Mouse (Mus musculus): ENCODE results near the gene Ap1s3.
A peak's percentile ranks its signal among the peaks of the same experiment; 100 is the strongest.
"Not testable (repeated sequence)": the region's sequence is repeated elsewhere in the genome, so short reads cannot be mapped to it uniquely, and the experiment has no call there.

Gene Ap1s3

DNA sequence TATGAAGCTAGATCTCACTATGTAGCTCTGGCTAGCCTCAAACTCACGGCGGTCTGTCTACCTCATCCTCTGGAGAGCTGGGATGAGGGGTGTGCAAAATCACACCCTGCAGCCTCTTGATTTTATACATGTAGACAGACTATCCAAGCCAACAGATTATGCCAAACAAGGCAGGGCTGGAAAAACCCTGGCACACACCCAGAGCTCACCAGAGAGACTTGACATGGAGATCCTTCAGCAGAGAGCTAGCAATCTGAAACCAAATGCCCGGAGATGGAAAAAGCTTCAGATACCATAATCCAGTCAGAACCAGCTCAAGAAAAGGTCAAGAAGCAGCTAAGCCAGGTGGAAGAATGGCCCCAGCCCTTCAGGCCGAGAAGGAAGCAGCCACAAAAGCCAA lies 6.9 kb downstream of the Ap1s3 start:
- ATAC-seq (ENCODE audit: low TSS enrichment), result no peak

DNA sequence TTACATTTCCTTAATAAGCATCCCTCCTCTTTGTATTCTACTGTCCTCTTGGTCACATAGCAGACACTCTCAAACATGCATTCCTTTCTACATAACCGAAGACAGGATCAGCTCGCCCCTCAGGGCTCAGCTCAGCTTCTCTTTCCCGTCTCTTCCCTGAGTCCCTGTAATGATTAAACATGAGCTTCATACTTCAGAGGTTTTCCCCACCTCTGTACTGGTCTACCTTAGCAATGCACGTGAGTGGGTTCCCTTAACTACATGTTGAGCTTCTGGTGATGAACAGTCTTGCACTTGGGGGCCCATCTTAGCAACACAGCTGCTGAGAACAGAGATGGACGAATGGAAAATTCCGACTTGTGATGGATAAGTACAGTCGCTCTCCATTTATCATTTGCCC lies 12.2 kb downstream of the Ap1s3 start:
- no peak for ATAC-seq (ENCODE audit: low TSS enrichment)

DNA sequence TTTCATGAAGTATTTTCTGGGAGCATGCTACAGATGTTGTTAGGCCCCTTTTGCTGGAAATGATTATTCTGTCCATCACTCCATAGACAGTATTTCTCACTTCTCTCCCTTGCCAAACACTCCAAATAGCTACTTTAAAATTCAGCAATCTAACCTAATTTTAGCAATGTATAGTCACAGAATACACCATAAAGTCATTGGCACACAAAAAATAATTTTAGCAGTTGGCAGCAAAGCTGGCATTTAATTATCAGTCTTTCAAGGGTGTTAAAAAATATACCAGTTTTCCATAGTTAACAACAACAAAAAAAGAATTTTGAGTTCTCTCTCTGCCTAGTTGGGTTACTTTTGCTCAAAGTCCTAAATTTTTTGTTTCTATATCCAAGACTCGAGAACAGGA lies 14.4 kb downstream of the Ap1s3 start:
- peak; percentile 93 for ATAC-seq (ENCODE audit: low TSS enrichment)

DNA sequence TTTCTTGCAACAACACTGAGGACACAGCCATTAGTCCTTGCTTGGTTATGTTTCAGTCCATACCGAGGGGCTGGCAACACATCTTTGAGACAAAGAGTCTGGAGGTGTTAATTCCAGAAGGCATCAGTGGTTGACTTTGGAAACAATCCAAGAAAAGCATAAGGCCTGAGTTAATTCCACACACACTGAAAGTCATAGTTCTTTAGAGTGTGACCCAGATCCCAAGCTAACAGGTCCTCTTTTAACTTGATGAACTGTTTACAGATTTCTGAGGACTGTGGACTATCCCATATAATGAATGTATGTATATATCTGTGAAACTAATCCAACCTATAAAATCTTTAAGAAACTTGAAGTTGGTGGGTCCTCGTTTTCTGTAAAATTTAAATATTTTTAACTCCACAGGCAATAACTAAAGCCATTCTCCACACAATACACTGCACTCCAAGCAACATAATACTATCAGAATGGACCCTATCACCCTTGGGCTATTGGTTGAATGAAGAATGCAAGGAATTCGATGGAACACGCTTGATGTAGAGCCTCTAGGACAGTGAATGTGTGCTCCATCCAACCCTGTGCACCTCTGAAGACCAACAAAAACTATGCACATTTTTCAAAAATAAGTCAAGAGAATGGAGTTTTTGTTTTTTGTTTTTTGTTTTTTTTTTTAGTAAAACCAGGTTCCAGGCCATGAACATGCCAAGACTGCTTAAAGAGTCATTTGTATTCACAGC lies 15.8 kb downstream of the Ap1s3 start:
- ATAC-seq (ENCODE audit: low TSS enrichment), result no peak

DNA sequence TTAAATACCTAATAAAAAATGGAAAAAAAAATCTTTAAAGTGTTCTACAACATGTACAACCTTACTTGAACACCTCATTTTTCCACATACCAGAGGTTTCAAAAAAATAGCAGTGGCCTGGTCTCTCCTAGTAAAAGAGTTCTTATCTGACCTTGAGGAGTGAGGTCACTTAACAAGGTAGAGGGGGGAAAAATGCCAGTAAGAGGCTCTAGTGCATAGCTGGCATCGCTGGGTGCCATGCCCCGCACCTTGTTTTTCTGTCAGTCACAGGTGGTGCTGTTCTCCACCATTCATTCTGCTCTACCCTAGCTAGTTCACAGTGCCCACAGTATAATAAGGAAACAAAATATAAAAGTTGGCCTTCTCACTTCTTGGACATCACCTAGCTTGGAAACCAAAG lies 16.8 kb downstream of the Ap1s3 start:
- no peak for ATAC-seq (ENCODE audit: low TSS enrichment)

DNA sequence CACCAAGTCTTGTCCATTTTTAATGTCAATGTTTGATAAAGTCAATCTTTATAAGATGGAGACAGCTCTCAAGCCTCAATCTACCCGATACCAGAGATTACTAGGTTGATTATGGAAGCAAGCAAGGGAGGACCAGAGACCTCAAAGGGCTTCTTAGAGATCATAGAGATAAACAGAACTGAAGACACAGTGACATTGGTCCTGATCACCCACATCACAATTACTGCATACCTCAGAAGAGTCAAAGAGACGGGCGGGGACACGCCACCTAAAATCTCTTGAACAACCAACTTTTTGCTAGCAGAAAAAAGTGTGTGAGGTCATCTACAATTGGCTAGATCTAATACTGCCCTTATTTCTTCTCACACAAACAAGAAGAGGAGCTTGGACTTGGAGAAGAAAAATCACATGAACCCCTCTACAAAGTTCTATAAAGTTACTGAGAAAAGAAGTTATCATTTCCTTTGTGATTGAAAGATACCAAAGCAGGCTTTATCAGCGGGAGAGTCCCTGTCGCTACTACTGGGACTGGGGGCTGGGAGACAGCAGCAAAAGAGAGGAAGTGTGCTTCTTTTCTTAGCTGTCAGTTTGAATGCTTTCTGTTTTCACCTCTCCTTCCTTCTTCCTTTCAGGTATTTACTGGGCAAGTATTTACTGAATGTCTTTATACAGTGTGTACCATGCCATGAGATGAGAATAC lies 28.2 kb downstream of the Ap1s3 start:
- ATAC-seq (ENCODE audit: low TSS enrichment), result no peak

DNA sequence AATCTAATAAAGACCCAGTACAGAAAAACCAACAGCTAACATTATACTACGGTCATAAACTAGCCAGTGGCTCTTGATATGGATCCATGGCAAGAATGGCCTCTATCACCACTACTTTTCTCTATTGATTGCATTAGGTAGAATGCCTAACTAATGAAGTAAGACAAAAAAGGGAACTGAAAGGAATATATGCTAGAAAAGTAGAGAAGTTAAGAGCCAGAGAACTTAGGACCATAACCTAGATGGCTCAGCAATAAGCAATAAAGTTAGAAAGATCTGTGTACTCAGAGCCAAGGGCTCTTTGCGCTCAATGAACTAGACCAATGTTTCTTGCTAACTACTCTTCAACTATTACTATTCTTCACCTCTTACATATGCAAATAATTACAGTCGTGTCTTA lies 29.1 kb downstream of the Ap1s3 start:
- ATAC-seq (ENCODE audit: low TSS enrichment), result no peak

DNA sequence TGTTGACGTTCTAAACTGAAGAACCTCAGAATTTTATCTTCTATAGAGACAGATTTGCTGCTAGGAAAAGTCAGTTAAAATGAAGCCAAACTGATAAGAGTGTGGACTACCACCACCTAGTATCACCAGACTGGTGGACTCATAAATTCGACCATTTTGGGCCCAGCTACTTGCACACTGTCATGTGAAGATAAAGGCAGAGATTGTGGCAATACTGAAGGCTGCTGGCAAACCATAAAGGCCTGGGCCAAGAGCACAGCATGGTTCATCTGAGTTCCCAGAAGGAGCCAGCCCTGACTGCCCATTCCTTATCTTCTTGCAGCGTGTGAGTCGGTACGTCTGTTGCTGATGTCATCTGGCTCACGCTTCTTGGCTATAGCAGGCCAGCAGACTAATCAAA lies 30.4 kb downstream of the Ap1s3 start:
- no peak for ATAC-seq (ENCODE audit: low TSS enrichment)

DNA sequence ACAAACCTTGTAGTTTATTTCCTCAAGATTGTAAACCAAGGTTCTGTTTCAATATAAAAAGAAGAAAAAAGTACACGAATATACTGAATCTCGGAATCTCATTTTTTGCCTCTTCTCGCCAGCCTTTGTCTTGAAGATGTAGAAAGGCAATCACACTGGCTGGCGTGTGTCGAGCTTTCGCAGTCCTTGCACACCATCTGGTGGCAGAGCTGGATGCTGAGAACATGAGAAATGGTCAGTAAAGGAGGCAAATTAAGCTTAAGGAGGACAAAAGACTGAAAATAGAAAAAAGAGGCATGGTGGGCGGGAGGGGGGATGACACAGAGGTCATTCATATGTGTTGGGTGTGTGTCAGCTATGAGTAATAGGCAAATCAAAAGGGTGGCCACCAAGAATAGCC lies 31.6 kb downstream of the Ap1s3 start:
- ATAC-seq (ENCODE audit: low TSS enrichment), result peak; percentile 91

DNA sequence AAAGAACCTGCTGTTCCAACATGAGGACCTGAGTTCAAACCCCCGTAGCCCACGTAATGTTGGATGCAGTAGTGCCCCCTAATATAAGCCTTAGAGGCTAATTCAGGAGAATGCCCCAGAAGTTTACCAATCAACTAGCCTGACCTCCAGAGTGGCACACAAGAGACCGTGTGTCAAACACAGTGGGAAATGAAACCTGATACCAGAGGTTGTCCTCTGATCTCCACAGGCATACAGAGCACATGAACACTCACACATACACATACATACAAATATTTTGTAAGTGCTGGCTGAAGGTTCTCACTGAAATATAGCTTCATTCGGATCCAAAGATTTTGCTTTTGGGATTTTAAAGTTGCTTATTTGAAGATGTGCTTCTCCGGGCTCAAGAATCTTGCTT lies 32.1 kb downstream of the Ap1s3 start:
- no peak for ATAC-seq (ENCODE audit: low TSS enrichment)

DNA sequence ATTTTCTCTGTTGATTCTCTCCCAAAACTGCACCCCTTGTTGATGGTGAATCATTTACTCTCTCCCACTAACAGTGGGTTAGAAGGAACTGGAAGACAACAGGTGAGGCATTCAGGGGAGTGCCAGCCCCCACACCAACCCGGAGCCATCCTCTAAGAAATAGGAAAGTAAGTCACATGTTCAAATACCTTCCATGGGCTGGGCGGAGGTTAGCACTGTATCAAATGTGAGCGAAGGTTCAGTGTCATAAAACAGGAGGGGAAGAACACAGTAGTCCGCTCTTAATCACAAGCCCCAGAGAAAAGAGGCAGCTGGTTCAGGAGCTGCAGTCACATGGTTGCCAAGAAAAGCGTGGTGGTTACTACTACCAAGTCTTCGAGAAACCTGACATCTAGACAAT lies 32.7 kb downstream of the Ap1s3 start:
- ATAC-seq (ENCODE audit: low TSS enrichment), result no peak

DNA sequence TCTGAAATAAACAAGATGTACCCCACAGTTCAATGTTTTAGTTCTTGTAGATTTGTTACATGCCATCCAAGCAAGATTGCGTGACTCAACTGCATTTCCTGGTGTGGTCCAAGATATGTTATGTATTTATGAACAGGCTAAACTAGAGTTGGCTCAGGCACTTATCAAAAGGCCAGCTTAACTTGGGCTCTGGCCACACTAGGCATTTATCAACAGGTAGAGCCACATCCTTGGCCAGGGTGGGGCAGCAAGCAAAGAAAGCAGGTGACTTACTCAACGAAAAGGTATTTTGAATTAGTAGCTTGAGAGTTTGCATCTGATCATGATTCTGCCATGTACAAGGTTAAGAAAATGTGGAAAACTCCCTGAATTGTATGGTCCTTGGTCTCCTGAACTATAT lies 34.0 kb downstream of the Ap1s3 start:
- no peak for ATAC-seq (ENCODE audit: low TSS enrichment)

DNA sequence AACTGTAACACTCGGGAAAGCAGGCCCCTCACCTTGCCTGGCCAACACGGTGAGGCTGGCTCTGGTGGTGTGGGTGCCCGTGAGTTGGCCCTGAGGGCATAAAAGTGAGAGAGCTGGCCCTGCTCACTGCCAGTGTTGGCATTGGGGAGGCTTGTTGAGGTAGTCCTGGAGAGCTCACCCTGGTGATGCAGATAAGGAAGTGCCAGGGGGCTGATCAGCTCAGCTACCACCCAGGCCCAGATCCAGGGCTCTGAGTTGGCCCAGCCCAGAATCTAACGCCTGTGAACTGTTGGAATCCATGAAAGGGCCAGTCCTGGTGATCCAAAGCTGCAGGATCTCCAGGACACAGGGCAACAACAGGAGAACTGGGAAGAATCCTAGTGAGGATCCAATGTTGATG lies 40.3 kb downstream of the Ap1s3 start:
- ATAC-seq (ENCODE audit: low TSS enrichment), result no peak

DNA sequence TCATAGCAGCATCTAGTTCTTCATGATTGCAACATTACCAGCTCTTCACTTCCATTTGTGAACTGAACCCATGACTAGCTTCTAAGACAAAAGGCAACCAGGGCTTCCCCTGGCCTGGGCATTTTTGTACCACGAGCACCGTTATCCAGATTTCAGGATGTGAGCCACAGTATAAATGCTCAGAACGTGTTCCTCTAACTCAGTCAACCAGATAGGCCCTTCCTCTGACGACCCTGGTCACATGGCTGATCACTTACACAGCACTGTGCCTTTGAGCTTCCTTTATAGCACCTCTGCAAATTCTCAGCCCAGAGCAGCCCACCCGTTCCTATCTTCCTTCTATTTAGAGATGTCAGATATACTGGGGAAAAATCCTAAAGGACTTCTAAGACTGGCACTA lies 42.0 kb downstream of the Ap1s3 start:
- no peak for ATAC-seq (ENCODE audit: low TSS enrichment)

DNA sequence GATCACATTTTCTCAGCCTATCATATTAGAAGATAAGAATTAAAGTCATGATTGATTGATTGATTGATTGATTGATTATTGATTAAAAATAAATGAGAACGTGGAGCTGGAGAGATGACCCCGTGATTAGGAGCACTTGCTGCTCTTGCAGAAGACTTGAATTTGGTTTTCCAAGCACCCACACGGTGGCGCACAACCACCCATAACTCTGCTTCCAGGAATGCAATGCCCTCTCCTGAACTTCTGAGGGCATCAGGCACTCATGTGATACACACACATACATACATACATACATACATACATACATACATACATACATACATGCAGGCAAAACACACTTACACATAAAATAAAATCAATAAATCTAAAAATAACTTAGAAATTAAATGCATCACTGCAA lies 45.6 kb downstream of the Ap1s3 start:
- ATAC-seq (ENCODE audit: low TSS enrichment), result no peak

DNA sequence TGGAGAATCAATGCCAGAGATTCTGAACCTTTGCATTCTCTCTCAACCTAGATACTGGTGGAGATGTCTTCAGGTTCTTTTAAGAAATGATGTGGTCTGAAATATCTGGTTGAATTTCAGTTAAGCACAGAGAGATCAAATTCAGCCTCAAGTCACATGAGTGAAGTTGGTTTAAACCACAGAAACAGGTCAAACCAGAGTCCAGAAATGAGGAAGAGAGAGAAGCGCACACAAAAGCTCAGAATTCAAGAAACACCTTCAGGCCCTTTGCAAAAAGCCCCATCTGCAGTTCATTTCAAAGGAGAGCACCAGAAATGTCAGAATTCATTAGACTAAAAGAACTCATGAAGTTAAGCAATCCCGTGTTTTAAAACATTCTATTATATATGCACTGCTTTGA lies 52.3 kb downstream of the Ap1s3 start:
- ATAC-seq (ENCODE audit: low TSS enrichment), result no peak

DNA sequence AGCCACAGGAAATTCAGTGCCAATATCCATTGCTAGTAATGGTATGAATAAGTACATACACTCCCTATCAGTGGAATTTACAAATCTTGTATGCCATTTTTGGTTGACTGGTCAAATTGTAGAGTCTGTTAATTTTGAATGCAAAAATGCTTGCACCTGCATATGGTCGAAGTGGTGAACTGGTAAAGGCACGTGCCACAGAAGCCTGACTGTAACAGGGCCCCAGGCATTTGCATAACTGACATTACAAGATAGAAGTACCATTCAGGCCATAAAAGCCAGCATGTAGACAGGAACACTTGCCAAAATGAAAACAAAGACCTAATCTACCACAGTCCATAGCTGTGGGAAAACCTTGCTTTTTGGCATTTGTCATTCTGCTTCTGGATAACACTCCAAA lies 55.3 kb downstream of the Ap1s3 start:
- ATAC-seq (ENCODE audit: low TSS enrichment), result no peak

DNA sequence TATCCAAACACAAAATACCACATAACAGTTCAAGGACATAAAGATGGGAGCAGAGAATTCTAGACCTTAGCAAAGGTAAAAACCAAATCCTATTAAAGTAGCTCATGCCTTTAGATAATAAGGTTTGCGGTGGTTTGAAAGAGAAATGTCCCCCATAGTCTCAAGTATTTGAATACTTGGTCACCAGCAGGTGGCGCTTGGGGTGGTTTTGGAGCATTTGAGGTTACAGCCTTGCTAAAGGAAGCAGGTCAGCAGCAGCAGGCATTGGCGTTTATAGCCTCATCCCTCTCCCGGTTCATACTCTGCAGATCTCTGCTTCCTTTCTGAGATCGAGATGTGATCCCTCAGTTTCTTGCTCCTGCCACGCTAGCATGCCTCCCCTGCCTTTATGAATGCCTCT lies 57.3 kb downstream of the Ap1s3 start:
- ATAC-seq (ENCODE audit: low TSS enrichment), result no peak

DNA sequence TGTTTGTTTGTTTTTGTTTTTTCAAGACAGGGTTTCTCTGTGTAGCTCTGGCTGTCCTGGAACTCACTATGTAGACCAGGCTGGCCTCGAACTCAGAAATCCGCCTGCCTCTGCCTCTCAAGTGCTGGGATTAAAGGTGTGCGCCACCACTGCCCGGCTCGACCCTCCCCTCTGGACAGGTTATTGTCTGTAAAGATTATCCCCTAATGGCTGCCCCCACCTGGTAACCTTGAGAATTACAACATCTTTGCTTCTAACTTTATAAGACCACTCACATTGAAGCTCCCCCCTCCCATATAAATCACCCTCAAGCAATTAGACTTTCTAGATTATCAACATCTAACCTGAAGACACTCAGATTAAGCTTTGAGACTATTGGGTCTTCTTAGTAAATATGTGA lies 60.5 kb downstream of the Ap1s3 start:
- not testable (repeated sequence) for ATAC-seq (ENCODE audit: low TSS enrichment)

DNA sequence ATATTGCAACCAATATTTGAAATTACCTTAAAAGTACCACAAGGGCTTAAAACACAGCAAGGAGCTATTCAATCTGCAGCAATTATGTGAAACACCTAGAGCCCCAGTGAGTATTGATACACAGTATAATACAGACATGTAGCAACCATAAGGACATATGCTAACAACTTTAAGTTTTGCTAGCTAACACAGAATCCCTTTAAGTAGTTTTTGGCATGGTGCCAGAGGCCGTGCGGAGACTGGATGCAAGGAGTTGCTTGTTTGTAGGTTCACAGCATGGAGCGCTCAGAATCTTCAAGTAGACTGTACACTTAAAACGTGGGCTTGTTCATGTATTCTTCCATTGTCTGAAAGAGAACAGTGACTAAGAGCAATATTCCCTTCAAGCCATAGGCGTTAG lies 62.9 kb downstream of the Ap1s3 start:
- not testable (repeated sequence) for ATAC-seq (ENCODE audit: low TSS enrichment)

DNA sequence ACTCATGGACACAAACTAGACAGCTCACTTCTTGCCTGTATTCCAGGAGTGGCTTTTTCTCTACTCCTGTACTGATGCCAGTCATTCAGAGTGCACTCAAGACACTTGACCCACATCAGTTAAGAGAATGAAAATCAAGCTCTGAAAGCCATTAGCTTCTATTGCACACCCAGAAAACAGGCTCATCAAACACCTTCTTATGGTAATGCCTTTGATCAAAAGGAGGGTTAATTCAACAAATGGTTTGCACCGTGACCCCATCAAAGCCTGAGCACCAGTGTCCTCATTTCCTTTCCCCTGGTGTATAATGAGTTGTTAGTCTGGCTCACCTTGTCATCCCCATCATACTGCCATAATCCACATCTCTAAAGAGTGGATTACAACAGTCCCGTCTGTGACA lies 69.3 kb downstream of the Ap1s3 start:
- ATAC-seq (ENCODE audit: low TSS enrichment), result no peak

DNA sequence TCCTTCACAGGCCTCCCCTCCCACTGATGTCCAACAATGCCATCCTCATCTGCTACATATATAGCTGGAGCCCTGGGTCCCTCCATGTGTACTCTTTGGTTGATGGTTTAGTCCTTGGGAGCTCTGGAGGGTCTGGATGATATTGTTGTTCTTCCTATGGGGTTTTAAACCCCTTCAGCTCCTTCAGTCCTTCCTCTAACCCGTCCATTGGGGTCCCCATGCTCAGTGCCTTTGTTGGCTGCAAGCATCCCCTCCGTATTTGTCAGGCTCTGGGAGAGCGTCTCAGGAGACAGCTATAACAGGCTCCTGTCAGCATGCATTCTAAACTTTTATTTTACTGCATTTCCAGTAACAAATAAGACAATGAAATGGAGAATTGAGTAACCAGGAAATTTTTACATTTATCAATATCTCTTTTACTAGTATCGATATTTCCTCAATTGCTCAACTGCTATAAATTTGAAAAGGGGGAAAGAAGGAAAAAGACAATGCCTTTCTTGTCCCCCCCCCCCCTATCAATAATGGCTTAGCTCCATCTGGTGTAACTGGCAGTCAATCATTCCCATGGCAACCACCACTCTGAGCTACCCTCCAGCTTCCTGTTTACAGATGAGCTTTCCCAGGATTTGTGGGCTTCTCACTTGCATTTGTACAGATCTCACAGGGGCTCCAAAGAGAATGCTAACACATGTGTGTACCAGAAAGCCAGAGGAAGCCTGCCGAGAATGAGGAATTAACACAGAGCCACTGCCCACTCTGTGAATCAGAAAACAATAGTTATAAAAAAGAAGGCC lies 73.2 kb downstream of the Ap1s3 start:
- no peak for ATAC-seq (ENCODE audit: low TSS enrichment)

DNA sequence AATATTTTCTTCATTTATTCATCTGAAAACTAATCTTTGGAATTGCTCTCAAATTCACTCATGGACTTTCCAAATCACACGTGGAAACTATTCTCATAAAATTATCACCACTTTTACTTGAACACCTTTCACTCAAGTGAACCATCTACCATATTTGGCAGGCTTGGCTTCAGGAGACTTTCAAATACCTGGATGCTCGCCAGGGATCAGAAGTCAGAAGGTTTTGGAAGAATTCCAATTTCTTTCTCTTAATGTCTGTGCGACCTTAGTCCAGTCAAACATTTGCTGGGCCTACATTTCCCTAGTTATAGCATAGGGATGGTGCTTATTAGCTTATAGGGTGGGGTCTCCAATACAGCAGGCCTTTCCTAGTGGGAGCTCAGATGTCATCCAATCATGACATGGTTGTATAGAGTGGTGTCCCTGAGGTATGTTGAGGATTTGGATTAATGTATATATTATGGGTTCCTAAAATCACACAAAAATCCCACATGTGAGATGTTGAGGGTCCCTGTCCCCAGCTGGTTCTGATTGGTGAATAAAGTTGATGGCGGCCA lies 79.0 kb downstream of the Ap1s3 start:
- no peak for ATAC-seq (ENCODE audit: low TSS enrichment)
